In genomic region chr10:67912337-67912776, GRCm38 (mm10) we compare ENCODE assay signal across 8 mouse cellular contexts. TPM values are rescaled to one million over a fixed set of nuclear protein-coding genes. Genes with fewer than 3 reads are reported as not detected.
DNase-seq lines count a peak whose midpoint lies in the region; ATAC-seq lines count a peak whose summit lies in the region.

Zfp365 (minus strand) TSS chr10:67912662.

- H3K4me1 ChIP-seq in hindbrain, embryonic 14.5 days (replicated peaks; ENCODE audit: control insufficient read depth, insufficient read depth, low read length), result 0 out of 2 replicates have a peak, but pooled peaks cover 5% of the 10 kb centered on the region

- peak within 1 kb of the TSS; percentile 84 for H3K4me2 ChIP-seq in hindbrain, embryonic 14.5 days (replicated peaks)

- WGBS in hindbrain, embryonic 14.5 days, result under 1% methylated on average over 43 of the region's 43 CpGs

- peak within 1 kb of the TSS; percentile 43; the same call in 1 of the 2 replicates for H3K27ac ChIP-seq in hindbrain, embryonic 14.5 days

- no peaks in the 10 kb centered on the region for H3K9me3 ChIP-seq in hindbrain, embryonic 14.5 days (ENCODE audit: control insufficient read depth, low read length)

- H3K27me3 ChIP-seq in hindbrain, embryonic 14.5 days (ENCODE audit: control insufficient read depth, insufficient read depth, low read length), result no peaks in the 10 kb centered on the region; the same call in 1 of the 2 replicates

- H3K9ac ChIP-seq in hindbrain, embryonic 14.5 days, result peak within 1 kb of the TSS; percentile 67

- peak; percentile 94 for ATAC-seq in hindbrain, embryonic 14.5 days (ENCODE audit: low FRiP score)

- peak; percentile 50 for DNase-seq in WW6 (ENCODE audit: low read depth, low spot score)
- peak; percentile 59 to 62 for DNase-seq in cerebellum, postnatal 36 days
- DNase-seq in gastrocnemius, adult 18-20 months (ENCODE audit: low spot score), result peak; percentile 46
- DNase-seq in hindbrain, embryonic 14.5 days (ENCODE audit: low spot score), result peak; percentile 78
- peak; percentile 82 to 85 for DNase-seq in layer of hippocampus, postnatal 36 days
- peak; percentile 49 for DNase-seq in lung, postnatal 14 days
- DNase-seq in retina, embryonic 14.5 days (ENCODE audit: low spot score), result peak; percentile 85
- peak; percentile 68 for DNase-seq in yolk sac, embryonic 10.5 days (ENCODE audit: low spot score)

- no peaks in the 10 kb centered on the region for H3K36me3 ChIP-seq in hindbrain, embryonic 14.5 days (replicated peaks; ENCODE audit: control insufficient read depth, insufficient read depth)

- peak within 1 kb of the TSS; percentile 76 for H3K4me3 ChIP-seq in hindbrain, embryonic 14.5 days (replicated peaks; ENCODE audit: low read length)

RNA-seq across cellular contexts. Expression of gene Zfp365, which starts in this region (rescaled TPM):
- under 1 TPM; 0.31 to 0.32 TPM for total RNA-seq in gastrocnemius, adult 18-20 months (2021)
- polyA plus RNA-seq in hindbrain, embryonic 14.5 days (2014; fragmentation: Nextera tagmentation; extraction: Ambion mirVana), result 4.3 and 5.2 TPM in 2 replicates
- 100 to 1,000 TPM; 240 to 247 TPM for total RNA-seq in layer of hippocampus, postnatal 36 days (2021)

Comparison
In these comparisons a context has a peak if more than half of its experiments do, and no peak if none do; other contexts are left out.
1. Peak in every context shown above with its lines: DNase-seq, ATAC-seq, H3K4me3 ChIP-seq and H3K27ac ChIP-seq.
2. RNA of gene Zfp365 (total RNA-seq): 240 to 247 TPM in layer of hippocampus, postnatal 36 days; 0.31 to 0.32 TPM in gastrocnemius, adult 18-20 months; every median in the first group is over 100 times any median in the second.
3. Peak in DNase-seq in gastrocnemius, adult 18-20 months; RNA of the gene not detected or under 1 TPM.